Mouse (Mus musculus) heart, embryonic 14.5 days (tissue): ENCODE results near the gene Nme7. TPM values are rescaled to one million over a fixed set of nuclear protein-coding genes. Genes with fewer than 3 reads are reported as not detected.

Source experiments
- ATAC-seq: fragments of 200-750 bp; cut with Nextera tagmentation; 2 replicates; pipeline ENCODE4 v1.8.0; 2017; ENCODE audit warnings: low read depth, moderate TSS enrichment; ENCODE audit not compliant: insufficient number of reproducible peaks, insufficient read depth, low FRiP score
- H3K27ac ChIP-seq, 2 experiments: fragments of 200-500 bp in 1 of 2; fragments of 300-500 bp in 1 of 2; sonication (generic) in 1 of 2; replicated peaks in 1 of 2; 2 replicates each; pipeline ENCODE4 v1.5.1; 2012 to 2014; ENCODE audit warnings: low read depth in 2 of 2, low read length in 2 of 2, control low read depth in 1 of 2, mild to moderate bottlenecking in 1 of 2, mixed read lengths in 1 of 2; ENCODE audit not compliant: control insufficient read depth in 1 of 2, insufficient read depth in 1 of 2
- H3K27me3 ChIP-seq: fragments of 300-500 bp; sonication (generic); 2 replicates; pipeline ENCODE4 v1.6.1; 2014; ENCODE audit warnings: mild to moderate bottlenecking, low read length, control low read depth; ENCODE audit not compliant: control insufficient read depth, insufficient read depth
- H3K36me3 ChIP-seq: fragments of 300-500 bp; sonication (generic); 2 replicates; pipeline ENCODE4 v1.6.1; 2014; ENCODE audit warnings: mild to moderate bottlenecking, control low read depth, low read length, mixed read lengths; ENCODE audit not compliant: control insufficient read depth, insufficient read depth
- H3K4me1 ChIP-seq, 2 experiments: fragments of 200-500 bp in 1 of 2; fragments of 300-500 bp in 1 of 2; sonication (generic) in 1 of 2; 2 replicates each; pipeline ENCODE4 v1.6.1; 2012 to 2014; ENCODE audit warnings: low read length in 2 of 2, control low read depth in 1 of 2, mixed read lengths in 1 of 2; ENCODE audit not compliant: control insufficient read depth in 2 of 2, insufficient read depth in 2 of 2
- H3K4me2 ChIP-seq: fragments of 300-500 bp; sonication (generic); 2 replicates; pipeline ENCODE4 v1.6.1; 2014; ENCODE audit warnings: mild to moderate bottlenecking, low read length
- H3K4me3 ChIP-seq, 2 experiments: fragments of 200-500 bp in 1 of 2; fragments of 300-500 bp in 1 of 2; sonication (generic) in 1 of 2; 2 replicates each; pipeline ENCODE4 v1.5.1; 2012 to 2014; ENCODE audit warnings: low read length in 2 of 2, mild to moderate bottlenecking in 2 of 2, control low read depth in 1 of 2, low read depth in 1 of 2, moderate library complexity in 1 of 2; ENCODE audit not compliant: control insufficient read depth in 1 of 2, insufficient read depth in 1 of 2
- H3K9ac ChIP-seq: fragments of 300-500 bp; sonication (generic); 2 replicates; pipeline ENCODE4 v1.6.1; 2014; ENCODE audit warnings: mild to moderate bottlenecking, low read length
- H3K9me3 ChIP-seq: fragments of 300-500 bp; sonication (generic); 2 replicates; pipeline ENCODE4 v1.6.1; 2016; ENCODE audit warnings: low read length, control low read depth; ENCODE audit not compliant: control insufficient read depth
- WGBS: fragments of 180-500 bp; shearing (Covaris S2); extraction: QIAGEN DNeasy Blood & Tissue Kit; methylation state at CpG from one replicate; pipeline ENCODE4 v1.1.7; 2014; 5-methylcytosine and 5-hydroxymethylcytosine counted together
- polyA plus RNA-seq: library from polyadenylated mRNA; unstranded; fragments of >200 nt; fragmentation: Nextera tagmentation; extraction: Ambion mirVana; gene quantifications from 2 replicates; pipeline ENCODE4 v1.2.1, GENCODE M21; 2014

Nme7 gene
- polyA plus RNA-seq, 1 experiment from 2014 or later, result 19.4 TPM

- 79% methylated on average over 7 of the region's 7 CpGs for WGBS
- H3K27me3 ChIP-seq, result no peaks in the 10 kb centered on the region
- 0 out of 2 replicates have a peak, but pooled peaks cover 5% of the 10 kb centered on the region for H3K36me3 ChIP-seq
- peak overlapping the region; percentile 11 to 39; a peak in 1 of 4 replicates for H3K27ac ChIP-seq
- H3K9ac ChIP-seq, result no peak overlapping the region
- no peak overlapping the region for H3K4me2 ChIP-seq
- no peak for ATAC-seq
- H3K4me3 ChIP-seq, result no peak overlapping the region
- H3K4me1 ChIP-seq, result no peaks in the 10 kb centered on the region
- H3K9me3 ChIP-seq, result no peaks in the 10 kb centered on the region
Observed at GRCm38 (mm10) chr1:164327764-164328163, 23.8 kb downstream of the Nme7 start.

- Histone ChIP-seq H3K4me2 (no peak overlapping the region), H3K4me3 (no peak overlapping the region), H3K9me3 (no peaks in the 10 kb centered on the region), H3K36me3 (0 out of 2 replicates have a peak, but pooled peaks cover 5% of the 10 kb centered on the region), H3K9ac (no peak overlapping the region), H3K4me1 (peaks cover 0 to 3% of the 10 kb centered on the region in 2 experiments; a peak in 1 of 4 replicates), H3K27me3 (no peaks in the 10 kb centered on the region), H3K27ac (no peak overlapping the region)
- 57% methylated on average over 11 of the region's 11 CpGs for WGBS
- ATAC-seq, result no peak
Observed at GRCm38 (mm10) chr1:164332559-164332958, 28.6 kb downstream of the Nme7 start.

- H3K9me3 ChIP-seq, result no peaks in the 10 kb centered on the region
- 0 out of 2 replicates have a peak, but pooled peaks cover 5% of the 10 kb centered on the region for H3K36me3 ChIP-seq
- H3K4me1 ChIP-seq, result peaks cover 0 to 3% of the 10 kb centered on the region in 2 experiments; a peak in 1 of 4 replicates
- no peak overlapping the region for H3K27ac ChIP-seq
- H3K4me2 ChIP-seq, result no peak overlapping the region
- H3K27me3 ChIP-seq, result no peaks in the 10 kb centered on the region
- H3K4me3 ChIP-seq, result no peak overlapping the region
- 78% methylated on average over 3 of the region's 3 CpGs for WGBS
- H3K9ac ChIP-seq, result no peak overlapping the region
- no peak for ATAC-seq
Observed at GRCm38 (mm10) chr1:164335435-164335834, 31.5 kb downstream of the Nme7 start.

GRCm38 (mm10) chr1:164335846-164336245 is 31.9 kb downstream of the Nme7 start:
- Histone ChIP-seq H3K36me3 (0 out of 2 replicates have a peak, but pooled peaks cover under 1% of the 10 kb centered on the region), H3K27ac (no peak overlapping the region), H3K4me1 (peaks cover 0 to 3% of the 10 kb centered on the region in 2 experiments; a peak in 1 of 4 replicates), H3K27me3 (no peaks in the 10 kb centered on the region), H3K4me3 (no peak overlapping the region), H3K9me3 (no peaks in the 10 kb centered on the region), H3K9ac (no peak overlapping the region), H3K4me2 (no peak overlapping the region)
- WGBS, result 82% methylated on average over 4 of the region's 4 CpGs
- ATAC-seq, result no peak

- H3K27ac ChIP-seq, result no peak overlapping the region
- no peaks in the 10 kb centered on the region for H3K4me1 ChIP-seq
- WGBS, result 83% methylated on average over 3 of the region's 3 CpGs
- no peak overlapping the region for H3K4me2 ChIP-seq
- H3K9me3 ChIP-seq, result no peaks in the 10 kb centered on the region
- H3K36me3 ChIP-seq, result no peaks in the 10 kb centered on the region; the same call in 1 of the 2 replicates
- H3K27me3 ChIP-seq, result no peaks in the 10 kb centered on the region
- no peak for ATAC-seq
- no peak overlapping the region for H3K4me3 ChIP-seq
- no peak overlapping the region for H3K9ac ChIP-seq
Observed at GRCm38 (mm10) chr1:164342161-164342560, 38.2 kb downstream of the Nme7 start.

- Histone ChIP-seq H3K36me3 (0 out of 2 replicates have a peak, but pooled peaks cover 2% of the 10 kb centered on the region), H3K9me3 (no peaks in the 10 kb centered on the region), H3K27ac (0 out of 4 replicates have a peak overlapping the region, but pooled peaks of 1 of the 2 experiments have one; percentile 2), H3K9ac (no peak overlapping the region), H3K4me3 (no peak overlapping the region), H3K27me3 (no peaks in the 10 kb centered on the region), H3K4me1 (peaks cover 0 to 3% of the 10 kb centered on the region in 2 experiments; a peak in 1 of 4 replicates), H3K4me2 (no peak overlapping the region)
- WGBS, result 58% methylated on average over 3 of the region's 3 CpGs
- ATAC-seq, result no peak
Observed at GRCm38 (mm10) chr1:164353443-164353842, 49.5 kb downstream of the Nme7 start.

GRCm38 (mm10) chr1:164357995-164358394 is 54.1 kb downstream of the Nme7 start:
- Histone ChIP-seq H3K4me1 (peaks cover 0 to 3% of the 10 kb centered on the region in 2 experiments; a peak in 1 of 4 replicates), H3K4me2 (no peak overlapping the region), H3K27ac (no peak overlapping the region), H3K27me3 (no peaks in the 10 kb centered on the region), H3K36me3 (no peaks in the 10 kb centered on the region), H3K4me3 (no peak overlapping the region), H3K9ac (no peak overlapping the region), H3K9me3 (no peaks in the 10 kb centered on the region)
- ATAC-seq, result no peak
- WGBS, result 54% methylated on average over 3 of the region's 3 CpGs

- no peaks in the 10 kb centered on the region for H3K9me3 ChIP-seq
- no peak for ATAC-seq
- H3K4me3 ChIP-seq, result no peak overlapping the region
- H3K36me3 ChIP-seq, result no peaks in the 10 kb centered on the region
- H3K4me1 ChIP-seq, result 0 out of 4 replicates have a peak, but pooled peaks cover 0 to 2% of the 10 kb centered on the region in 2 experiments
- no peak overlapping the region for H3K27ac ChIP-seq
- no peak overlapping the region for H3K9ac ChIP-seq
- WGBS, result 70% methylated on average over 2 of the region's 2 CpGs
- no peak overlapping the region for H3K4me2 ChIP-seq
- no peaks in the 10 kb centered on the region for H3K27me3 ChIP-seq
Observed at GRCm38 (mm10) chr1:164361997-164362396, 58.1 kb downstream of the Nme7 start.
